Mouse (Mus musculus): ENCODE measurements around the gene Plekhm3. TPM values are rescaled to one million over a fixed set of nuclear protein-coding genes. Genes with fewer than 3 reads are reported as not detected.

Gene Plekhm3
- total RNA-seq, 2 experiments from 2014 or later = 8.5 to 9.3 TPM

DNA sequence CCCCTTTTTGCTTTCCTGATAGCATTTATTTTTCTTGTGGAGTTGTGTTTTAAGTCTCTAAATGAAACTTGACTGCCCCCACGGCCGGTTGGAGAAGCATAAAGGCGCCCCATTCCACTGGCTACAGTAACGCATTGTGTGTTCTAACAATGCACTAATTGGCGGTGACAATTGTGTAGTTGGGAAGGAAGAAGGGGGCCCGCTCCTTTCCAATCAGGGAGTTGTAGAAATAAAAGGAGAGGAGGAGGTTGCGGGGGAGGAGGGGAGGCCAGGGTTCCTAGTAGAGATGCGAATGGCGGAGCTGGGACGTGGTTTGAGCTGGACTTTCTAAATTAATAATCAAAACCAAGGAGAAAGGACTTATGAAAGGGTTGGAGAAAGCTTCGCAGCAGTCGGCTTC lies 176.8 kb downstream of the Plekhm3 start:
- DNase-seq (ENCODE audit: low spot score) = no peak

- no peak for DNase-seq (ENCODE audit: low spot score)
These were observed 177.2 kb downstream of the Plekhm3 start for GRCm38 (mm10) chr1:64779415-64779814.

DNA sequence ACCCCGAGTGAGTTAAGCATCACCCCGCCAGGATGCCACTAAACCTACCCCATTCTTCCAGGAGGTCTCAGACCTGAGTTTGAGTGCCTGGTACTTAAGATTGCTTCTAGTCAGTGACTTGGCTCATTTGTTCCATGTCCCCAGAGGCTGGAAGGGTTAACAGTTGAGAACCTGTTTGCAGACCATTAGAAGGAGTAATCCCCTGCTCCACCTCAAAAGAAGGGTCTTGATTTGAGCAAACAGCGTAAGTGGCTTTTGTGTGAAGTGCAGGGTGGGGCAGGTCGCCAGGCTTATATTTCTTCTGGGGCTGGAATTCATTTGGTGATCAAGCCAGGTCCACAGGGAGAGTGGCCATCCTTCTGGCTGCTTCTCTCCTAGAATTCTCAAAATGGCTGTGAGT lies 183.3 kb downstream of the Plekhm3 start:
- DNase-seq (ENCODE audit: low spot score) = no peak

DNA sequence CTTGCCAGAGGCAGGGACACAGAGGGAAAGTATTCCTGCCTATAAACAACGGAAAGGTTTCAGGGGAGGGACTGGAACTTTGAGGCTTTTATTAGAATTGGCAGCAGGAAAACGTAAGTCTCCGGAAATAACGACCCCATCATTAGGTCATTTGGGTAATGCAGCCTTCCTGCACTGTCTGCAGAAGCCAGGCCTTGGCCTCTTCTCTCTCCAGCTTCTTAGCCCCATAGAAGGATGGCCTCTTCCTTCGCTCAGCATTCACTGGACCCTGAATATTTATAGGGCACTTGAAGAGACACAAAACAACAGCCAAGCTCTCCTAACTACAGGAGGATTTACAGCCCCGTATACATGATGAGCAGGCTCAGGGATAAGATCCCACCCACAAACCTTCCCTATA lies 186.5 kb downstream of the Plekhm3 start:
- no peak for DNase-seq (ENCODE audit: low spot score)

DNA sequence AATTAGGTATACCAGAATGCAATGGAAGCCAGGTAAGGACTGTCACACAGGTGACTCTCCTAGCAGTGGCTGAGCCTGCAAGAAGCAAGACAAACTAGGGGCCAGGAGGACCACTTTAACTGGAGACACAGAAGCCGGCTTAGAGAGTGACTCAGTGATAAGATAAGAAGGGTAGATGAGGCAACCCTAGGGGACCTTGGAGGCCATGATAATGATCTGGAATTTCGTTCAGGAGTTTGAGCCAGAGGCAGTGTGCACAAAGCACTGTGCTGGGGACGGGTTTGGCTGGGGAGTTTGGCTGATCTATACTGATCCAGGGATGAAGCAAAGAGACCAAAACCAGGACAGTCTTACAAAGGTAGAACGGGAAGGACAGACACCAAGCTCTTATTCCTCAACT lies 195.0 kb downstream of the Plekhm3 start:
- no peak for DNase-seq (ENCODE audit: low spot score)

- no peak for DNase-seq (ENCODE audit: low spot score)
These were observed 198.9 kb downstream of the Plekhm3 start for GRCm38 (mm10) chr1:64757766-64758165.

GRCm38 (mm10) chr1:64757254-64757653 lies 199.4 kb downstream of the Plekhm3 start:
- DNase-seq (ENCODE audit: low spot score) = peak; percentile 30

DNA sequence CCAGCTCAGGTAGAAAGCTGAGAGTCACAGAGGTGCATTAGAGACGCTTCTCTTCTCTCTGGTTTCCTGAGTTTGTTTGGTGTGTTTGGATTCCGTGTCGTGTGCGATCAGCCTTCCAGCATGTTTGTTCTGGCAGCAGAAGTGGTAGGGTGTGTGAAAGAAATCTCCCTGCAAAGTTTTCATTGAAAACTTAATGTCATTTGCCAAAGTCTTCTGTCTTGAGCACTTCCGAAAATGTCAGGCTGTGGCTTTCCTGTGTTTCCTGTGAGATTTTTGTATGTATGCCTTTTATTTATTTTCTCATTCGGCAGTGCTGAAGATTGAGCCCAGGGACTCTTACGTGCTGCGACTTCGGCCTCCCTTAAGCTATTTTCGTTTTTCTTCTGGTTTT lies 200.0 kb downstream of the Plekhm3 start:
- no peak for DNase-seq (ENCODE audit: low spot score)

DNA sequence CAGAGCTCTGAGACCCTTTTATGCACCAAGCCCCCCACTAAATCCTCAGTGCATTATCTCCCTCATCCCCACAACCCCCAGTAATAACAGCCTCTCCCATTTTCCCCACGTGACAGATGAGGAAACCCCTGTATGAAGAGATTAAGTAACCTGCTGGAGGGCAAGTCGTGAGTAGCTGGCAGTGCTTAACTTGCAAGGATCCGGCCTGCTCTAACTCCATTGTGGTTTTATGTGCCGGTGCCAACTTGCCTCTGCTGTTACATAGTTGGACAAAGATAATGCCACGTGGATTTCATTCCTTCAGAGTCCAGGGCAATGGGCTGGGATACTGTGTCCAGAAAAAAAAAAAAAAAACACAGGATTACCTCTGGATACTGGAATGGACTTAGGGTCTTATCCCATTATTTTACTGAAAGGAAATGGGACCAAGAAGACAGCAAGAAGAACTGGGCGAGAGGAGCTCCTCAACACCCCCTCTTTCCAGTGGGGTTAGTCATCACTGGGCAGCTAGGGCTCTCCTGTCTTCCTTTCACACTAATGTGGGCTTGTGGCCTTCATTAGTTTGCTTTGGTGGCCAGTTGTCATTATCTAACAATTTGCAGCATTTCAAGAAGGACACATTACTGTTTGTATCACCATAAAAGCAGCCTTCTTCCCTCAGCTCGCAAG lies 200.5 kb downstream of the Plekhm3 start:
- no peak for DNase-seq (ENCODE audit: low spot score)

GRCm38 (mm10) chr1:64754658-64755057 lies 202.0 kb downstream of the Plekhm3 start:
- DNase-seq (ENCODE audit: low spot score) = no peak

GRCm38 (mm10) chr1:64753668-64754067 lies 203.0 kb downstream of the Plekhm3 start:
- DNase-seq (ENCODE audit: low spot score) = no peak

GRCm38 (mm10) chr1:64753109-64753508 lies 203.5 kb downstream of the Plekhm3 start:
- DNase-seq (ENCODE audit: low spot score) = peak; percentile 45

DNA sequence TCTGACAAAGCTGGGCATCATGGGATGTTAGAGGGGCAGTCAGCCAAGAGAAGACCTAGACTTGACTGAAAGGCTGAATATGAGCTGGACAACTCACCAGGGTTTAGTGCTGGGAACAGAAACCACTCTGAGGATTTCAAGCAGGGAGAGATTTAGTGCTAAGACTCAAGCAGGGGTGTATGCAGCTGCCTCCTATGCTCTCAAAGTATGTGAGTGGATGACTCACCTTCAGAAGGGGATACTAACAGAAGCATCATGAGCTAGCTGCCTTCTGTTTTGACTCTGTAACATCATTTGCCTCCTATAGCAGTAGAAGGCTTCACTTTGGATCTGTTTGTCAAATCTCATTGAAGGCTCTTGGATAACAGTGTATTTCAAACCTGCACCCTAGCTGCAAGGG lies 212.0 kb downstream of the Plekhm3 start:
- no peak for DNase-seq (ENCODE audit: low spot score)

- DNase-seq (ENCODE audit: low spot score) = no peak
These were observed 213.7 kb downstream of the Plekhm3 start for GRCm38 (mm10) chr1:64742741-64743408.

- DNase-seq (ENCODE audit: low spot score) = peak; percentile 28
These were observed 218.0 kb downstream of the Plekhm3 start for GRCm38 (mm10) chr1:64738661-64739082.

DNA sequence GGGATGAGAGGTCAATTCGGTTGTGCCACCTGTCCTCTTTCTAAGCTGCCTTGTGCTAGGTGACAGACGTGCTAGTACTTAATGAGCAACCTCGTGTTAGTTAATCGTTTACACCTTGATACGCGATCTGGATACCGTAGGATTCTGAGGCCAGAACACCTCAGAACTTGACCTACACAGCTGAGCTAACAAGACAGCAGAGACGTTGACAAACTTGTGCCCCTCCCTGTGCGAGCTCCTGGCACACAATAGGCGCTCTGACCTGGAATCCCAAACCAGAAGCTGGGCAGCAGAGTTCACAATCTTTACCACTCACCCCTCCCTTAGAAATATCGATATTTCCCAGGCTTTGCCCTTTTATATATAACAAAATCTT lies 218.5 kb downstream of the Plekhm3 start:
- peak; percentile 30 for DNase-seq (ENCODE audit: low spot score)

DNA sequence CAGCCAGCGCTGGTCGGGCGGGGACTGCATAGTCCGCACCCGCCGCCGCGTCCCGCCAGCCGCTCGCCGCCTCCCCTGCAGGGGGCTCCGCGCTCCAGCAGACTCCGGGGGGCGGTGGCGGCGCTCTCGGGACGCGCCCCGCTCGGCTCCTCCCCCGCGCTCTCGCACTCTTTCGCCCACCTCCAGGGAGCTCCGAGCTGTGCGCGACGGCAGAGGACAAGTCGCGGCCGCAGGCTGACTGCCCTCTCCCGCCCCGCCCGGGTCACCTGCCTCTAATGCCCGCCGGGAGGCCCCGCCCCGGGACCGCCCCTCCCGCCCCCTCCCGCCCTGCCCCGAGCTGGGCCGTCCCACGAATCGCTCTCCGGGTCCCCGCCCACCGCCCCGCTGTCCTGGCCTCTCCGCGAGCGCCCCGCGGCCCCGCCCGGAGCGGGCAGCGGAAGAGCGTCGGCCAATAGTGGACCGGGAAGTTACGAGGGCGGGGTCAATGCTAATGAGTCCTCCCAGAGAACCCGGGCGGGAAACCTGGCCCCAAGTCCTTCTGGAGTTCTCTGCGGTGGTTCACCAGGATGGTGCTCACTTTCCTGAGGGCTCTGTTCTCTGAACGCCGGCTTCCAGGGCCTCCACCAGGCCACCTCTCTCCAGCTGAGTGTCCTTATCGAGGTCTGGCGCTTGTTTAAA lies 219.0 kb downstream of the Plekhm3 start, which contains the start of gene Fzd5:
Gene Fzd5, minus strand, starts transcription at position 250 of the 678 bp plus-strand sequence.
- peak; percentile 92 for DNase-seq (ENCODE audit: low spot score)

DNA sequence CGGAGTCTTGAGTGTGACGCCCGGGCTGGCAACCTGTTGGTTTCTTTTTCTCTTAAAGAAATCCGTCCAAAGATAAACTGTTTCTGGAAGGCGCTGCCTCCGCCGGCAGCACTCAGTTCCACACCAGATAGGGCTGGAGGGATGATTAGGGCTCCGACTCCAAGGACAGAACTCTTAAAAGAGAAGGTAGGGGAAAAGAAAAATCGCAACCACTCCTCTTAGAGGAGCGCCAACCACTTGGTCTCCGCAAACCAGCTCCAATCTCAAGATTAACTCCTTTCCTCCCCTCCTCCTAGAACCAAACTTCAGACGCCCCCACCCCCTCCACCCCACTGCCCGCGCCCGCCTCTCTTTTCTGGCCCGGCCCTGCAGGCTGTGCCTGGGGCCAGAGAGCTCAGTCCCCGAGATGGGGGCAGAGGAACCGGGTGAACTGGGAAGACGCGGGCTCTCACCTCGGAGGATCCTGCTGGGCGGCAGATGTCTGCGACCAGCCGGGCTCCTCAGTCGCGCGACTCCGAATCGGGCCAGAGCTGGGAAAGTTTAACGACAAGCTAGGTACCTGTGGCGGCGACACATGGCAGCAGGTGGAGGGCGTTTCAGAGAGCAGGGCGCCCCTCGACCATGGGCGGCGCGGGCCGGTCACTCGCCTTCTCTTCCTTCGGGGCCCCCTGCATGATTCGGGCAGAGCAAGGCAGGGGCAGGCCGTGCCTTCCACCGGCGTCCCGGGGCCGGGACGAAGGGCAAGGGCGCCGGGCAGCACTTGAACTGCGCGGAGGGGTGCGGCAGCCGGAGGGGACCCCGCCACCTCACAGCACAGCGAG lies 219.7 kb downstream of the Plekhm3 start:
- peak; percentile 16 for DNase-seq (ENCODE audit: low spot score)
